Mouse (Mus musculus): Measurements from ENCODE around the gene Kdm2b.

DNA sequence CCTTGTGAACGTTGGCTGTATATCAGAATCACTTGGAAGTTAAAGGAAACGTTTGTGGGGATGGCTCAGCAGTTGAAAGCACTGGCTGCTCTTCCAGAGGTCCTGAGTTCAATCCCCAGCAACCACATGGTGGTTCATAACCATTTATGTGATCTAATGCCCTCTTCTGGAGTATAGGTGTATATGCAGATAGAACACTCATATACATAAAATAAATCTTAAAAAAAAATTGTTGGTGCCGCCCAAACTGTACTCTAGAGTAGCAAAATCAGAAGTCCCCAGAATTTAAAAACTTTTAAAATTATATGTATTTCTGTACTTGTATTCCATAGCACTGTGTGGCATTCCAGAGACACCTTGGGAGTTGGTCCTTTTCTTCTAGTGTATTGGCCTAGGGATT is 133.8 kb downstream of the Kdm2b start:
- TF ChIP-seq HCFC1 (IDR thresholded peaks at IDR 0.05; ENCODE audit: low read depth, low read length) (no peak), ELF1 (IDR thresholded peaks at IDR 0.05; ENCODE audit: low read depth, low read length) (no peak)

Data from MEL (cell line).